In the genomic region with DNA sequence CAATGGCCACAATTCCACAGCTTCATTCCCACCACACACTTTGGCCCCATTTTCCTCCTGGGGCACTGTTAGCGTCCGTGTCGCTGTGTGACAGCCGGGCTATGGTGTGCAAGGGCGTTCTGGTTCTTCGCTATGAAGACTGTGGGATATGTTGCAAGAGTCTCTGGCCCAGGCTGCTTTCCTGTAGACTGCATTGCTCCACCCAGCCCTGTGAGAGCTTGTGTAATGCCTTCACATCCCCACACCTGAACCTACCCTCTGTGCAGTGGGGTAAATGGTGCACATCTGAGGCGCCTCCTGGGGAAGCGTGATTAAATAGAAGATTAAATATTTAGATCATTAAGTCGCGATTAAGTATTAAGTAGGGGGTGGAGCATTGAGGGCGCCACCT, we compare ENCODE assay signal across 10 mouse cellular contexts. TPM values are rescaled to one million over a fixed set of nuclear protein-coding genes. Genes with fewer than 3 reads are reported as not detected.
DNase-seq lines count a peak whose midpoint lies in the region; ATAC-seq and TF ChIP-seq lines count a peak whose summit lies in the region.
"Had no signal": no experiment of that assay in that cellular context is flagged by ENCODE, and none has a peak within 500 bp of the region (broad histone marks: within the 10 kb centered on the region; RNA-seq: fewer than 3 reads in every experiment).

No protein-coding gene starts in this region.

- H3K4me1 ChIP-seq in kidney, embryonic 16.5 days (ENCODE audit: insufficient read depth, low read length) = peaks cover 7% of the 10 kb centered on the region
- peaks cover 30% of the 10 kb centered on the region for H3K4me1 ChIP-seq in megakaryocyte, embryonic 14.5 days
- no peaks in the 10 kb centered on the region for H3K4me1 ChIP-seq in forebrain, embryonic 15.5 days

- peak; percentile 71; the same call in 1 of the 2 replicates for ATAC-seq in kidney, embryonic 16.5 days (ENCODE audit: low FRiP score, low TSS enrichment)
- no peak for ATAC-seq in forebrain, embryonic 15.5 days (replicated peaks)
- ATAC-seq: inflammation-experienced regulatory T-cells, adult 6 months had no signal

- no peak overlapping the region for H3ac ChIP-seq in C2C12 (ENCODE audit: control insufficient read depth, insufficient read length, low read depth)

- H3K79me3 ChIP-seq in C2C12 (ENCODE audit: low read depth) = no peaks in the 10 kb centered on the region

- H3K27me3 ChIP-seq in kidney, embryonic 16.5 days (ENCODE audit: insufficient read depth, low read length) = no peaks in the 10 kb centered on the region
- no peaks in the 10 kb centered on the region for H3K27me3 ChIP-seq in C2C12 (ENCODE audit: control insufficient read depth, insufficient read depth, insufficient read length)
- peaks cover 88% of the 10 kb centered on the region for H3K27me3 ChIP-seq in megakaryocyte, embryonic 14.5 days (replicated peaks)
- H3K27me3 ChIP-seq in forebrain, embryonic 15.5 days = no peaks in the 10 kb centered on the region

- no peaks in the 10 kb centered on the region for H3K9me3 ChIP-seq in kidney, embryonic 16.5 days (ENCODE audit: low read length)
- no peaks in the 10 kb centered on the region for H3K9me3 ChIP-seq in megakaryocyte, embryonic 14.5 days
- H3K9me3 ChIP-seq in forebrain, embryonic 15.5 days = no peaks in the 10 kb centered on the region

- H3K9ac ChIP-seq in kidney, embryonic 16.5 days (replicated peaks; ENCODE audit: low read length) = no peak overlapping the region
- H3K9ac ChIP-seq in forebrain, embryonic 15.5 days (replicated peaks) = no peak overlapping the region

- no peaks in the 10 kb centered on the region for H3K36me3 ChIP-seq in kidney, embryonic 16.5 days (ENCODE audit: insufficient read depth, low read length)
- no peaks in the 10 kb centered on the region for H3K36me3 ChIP-seq in C2C12 (ENCODE audit: control insufficient read depth, insufficient read depth)
- H3K36me3 ChIP-seq in megakaryocyte, embryonic 14.5 days (replicated peaks; ENCODE audit: low read length) = no peaks in the 10 kb centered on the region
- H3K36me3 ChIP-seq in forebrain, embryonic 15.5 days = no peaks in the 10 kb centered on the region

- H3K79me2 ChIP-seq in C2C12 (ENCODE audit: control insufficient read depth, insufficient read depth) = no peaks in the 10 kb centered on the region

- peak overlapping the region; percentile 35 for H3K27ac ChIP-seq in kidney, embryonic 16.5 days (ENCODE audit: low read length)
- H3K27ac ChIP-seq in forebrain, embryonic 15.5 days (replicated peaks) = no peak overlapping the region

- H3K4me2 ChIP-seq in kidney, embryonic 16.5 days (replicated peaks; ENCODE audit: low read depth, low read length) = no peak overlapping the region
- H3K4me2 ChIP-seq in forebrain, embryonic 15.5 days (replicated peaks) = no peak overlapping the region

- no peak for TF ChIP-seq CTCF in C2C12 (IDR thresholded peaks at IDR 0.05; ENCODE audit: control insufficient read depth, insufficient read depth, insufficient read length)

- DNase-seq in kidney, adult 11 months = no peak
- peak; percentile 83 for DNase-seq in gonadal fat pad, adult 2 months (ENCODE audit: low read depth)
- DNase-seq in cerebellum, postnatal 10 days = no peak
- DNase-seq in retina, postnatal 1 day = no peak
- DNase-seq: cerebellum, adult 9-11 months had no signal

- H3K4me3 ChIP-seq in kidney, embryonic 16.5 days (ENCODE audit: low read length) = no peak overlapping the region
- H3K4me3 ChIP-seq in C2C12 (ENCODE audit: insufficient read depth, poor library complexity, severe bottlenecking) = no peak overlapping the region
- H3K4me3 ChIP-seq in megakaryocyte, embryonic 14.5 days (replicated peaks) = peak overlapping the region; percentile 15
- H3K4me3 ChIP-seq in forebrain, embryonic 15.5 days = no peak overlapping the region

- WGBS in kidney, embryonic 16.5 days = 68% methylated on average over 11 of the region's 11 CpGs
- 82% methylated on average over 11 of the region's 11 CpGs for WGBS in forebrain, embryonic 15.5 days

TF ChIP-seq in C2C12, 6 proteins besides CTCF, POLR2A, EP300 and RAD21:
- peak; percentile 67 for TF ChIP-seq CEBPB (IDR thresholded peaks at IDR 0.05; ENCODE audit: low read depth)
- TF ChIP-seq FOSL1 (IDR thresholded peaks at IDR 0.05; ENCODE audit: insufficient read depth, low read length, poor library complexity, severe bottlenecking) = no peak

RNA-seq across cellular contexts. Expression of a gene that starts 9.9 kb away (rescaled TPM):
- polyA plus RNA-seq in kidney, embryonic 16.5 days (2015; fragmentation: Nextera tagmentation; extraction: Ambion mirVana) = 1.9 and 2.7 TPM in 2 replicates
- polyA plus RNA-seq in C2C12 (2012; fragmentation: generic; extraction: Trizol) = 0.02 TPM
- polyA plus RNA-seq in gonadal fat pad, adult 2 months (2012; rRNA removed) = 0.38 and 0.49 TPM in 2 replicates
- not detected in 2 replicates for polyA plus RNA-seq in megakaryocyte, embryonic 14.5 days (2012; ENCODE audit: insufficient read depth, low replicate concordance)
- polyA plus RNA-seq in forebrain, embryonic 15.5 days (2015; fragmentation: Nextera tagmentation; extraction: Ambion mirVana) = 0.09 TPM in 1 of 2 replicates, not detected in the other
- polyA plus RNA-seq: inflammation-experienced regulatory T-cells, adult 6 months had no signal

RNA-seq across cellular contexts. Expression of a gene that starts 43.5 kb away (rescaled TPM):
- 2.3 and 3.7 TPM in 2 replicates for polyA plus RNA-seq in kidney, embryonic 16.5 days (2015; fragmentation: Nextera tagmentation; extraction: Ambion mirVana)
- not detected for polyA plus RNA-seq in C2C12 (2012; fragmentation: generic; extraction: Trizol)
- polyA plus RNA-seq in gonadal fat pad, adult 2 months (2012; rRNA removed) = 41.3 and 52.5 TPM in 2 replicates
- not detected in 2 replicates for polyA plus RNA-seq in megakaryocyte, embryonic 14.5 days (2012; ENCODE audit: insufficient read depth, low replicate concordance)
- 2.4 and 2.9 TPM in 2 replicates for polyA plus RNA-seq in forebrain, embryonic 15.5 days (2015; fragmentation: Nextera tagmentation; extraction: Ambion mirVana)
- polyA plus RNA-seq: inflammation-experienced regulatory T-cells, adult 6 months had no signal
